Mouse (Mus musculus) liver, embryonic 11.5 days (tissue): ENCODE measurements around the gene Sulf2. TPM values are rescaled to one million over a fixed set of nuclear protein-coding genes. Genes with fewer than 3 reads are reported as not detected.

Experiments used
- ATAC-seq: fragments of 200-750 bp; cut with Nextera tagmentation; replicated peaks from 2 replicates; pipeline ENCODE4 v1.8.0; 2017; ENCODE audit warnings: moderate number of reproducible peaks, mild to moderate bottlenecking, moderate TSS enrichment, moderate library complexity; ENCODE audit not compliant: low FRiP score
- DNase-seq: peaks from one replicate; pipeline ENCODE4 v3.0.0-alpha.2; 2017; ENCODE audit warnings: low spot score
- H3K27ac ChIP-seq: fragments of 300-500 bp; sonication (generic); 2 replicates; pipeline ENCODE4 v1.5.1; 2014; ENCODE audit warnings: mild to moderate bottlenecking, low read depth, low read length, control low read depth
- H3K27me3 ChIP-seq: fragments of 300-500 bp; sonication (generic); replicated peaks from 2 replicates; pipeline ENCODE4 v1.6.1; 2014; ENCODE audit warnings: low read length, mixed read lengths; ENCODE audit not compliant: control insufficient read depth, insufficient read depth
- H3K36me3 ChIP-seq: fragments of 300-500 bp; sonication (generic); 2 replicates; pipeline ENCODE4 v1.6.1; 2014; ENCODE audit warnings: mild to moderate bottlenecking, low read length, moderate library complexity, mixed read lengths; ENCODE audit not compliant: control insufficient read depth, insufficient read depth
- H3K4me1 ChIP-seq: fragments of 300-500 bp; sonication (generic); replicated peaks from 2 replicates; pipeline ENCODE4 v1.6.1; 2014; ENCODE audit warnings: low read length, mixed read lengths; ENCODE audit not compliant: control insufficient read depth, insufficient read depth
- H3K4me2 ChIP-seq: fragments of 300-500 bp; sonication (generic); 2 replicates; pipeline ENCODE4 v1.6.1; 2014; ENCODE audit warnings: mild to moderate bottlenecking, control low read depth, moderate library complexity
- H3K4me3 ChIP-seq: fragments of 300-500 bp; sonication (generic); 2 replicates; pipeline ENCODE4 v1.5.1; 2014; ENCODE audit warnings: low read depth, low read length, control low read depth
- H3K9ac ChIP-seq: fragments of 300-500 bp; sonication (generic); 2 replicates; pipeline ENCODE4 v1.6.1; 2014; ENCODE audit warnings: low read depth, low read length, control low read depth
- H3K9me3 ChIP-seq: fragments of 300-500 bp; sonication (generic); 2 replicates; pipeline ENCODE4 v1.6.1; 2016; ENCODE audit warnings: low read length, inconsistent platforms, mixed read lengths; ENCODE audit not compliant: control insufficient read depth
- WGBS: fragments of 180-500 bp; shearing (Covaris S2); extraction: QIAGEN DNeasy Blood & Tissue Kit; methylation state at CpG from one replicate; pipeline ENCODE4 v1.1.7; 2014; 5-methylcytosine and 5-hydroxymethylcytosine counted together
- polyA plus RNA-seq: library from polyadenylated mRNA; unstranded; fragments of >200 nt; fragmentation: Nextera tagmentation; extraction: Ambion mirVana; gene quantifications from 2 replicates; pipeline ENCODE4 v1.2.1, GENCODE M21; 2014

Sulf2 gene
- polyA plus RNA-seq, 1 experiment from 2014 or later: 30.3 TPM

GRCm38 (mm10) chr2:166180744-166181508, 25.5 kb upstream of the Sulf2 start:
- Histone ChIP-seq H3K4me3 (no peak overlapping the region), H3K4me2 (no peak overlapping the region), H3K27ac (0 out of 2 replicates have a peak overlapping the region, but pooled peaks have one; percentile 6), H3K9ac (no peak overlapping the region), H3K27me3 (no peaks in the 10 kb centered on the region), H3K4me1 (peaks cover 4% of the 10 kb centered on the region), H3K36me3 (no peaks in the 10 kb centered on the region), H3K9me3 (no peaks in the 10 kb centered on the region)
- DNase-seq: no peak
- ATAC-seq: no peak
- WGBS: 49% methylated on average over 11 of the region's 11 CpGs

GRCm38 (mm10) chr2:166180136-166180649, 24.7 kb upstream of the Sulf2 start:
- 47% methylated on average over 5 of the region's 5 CpGs for WGBS
- Histone ChIP-seq H3K9ac (no peak overlapping the region), H3K4me2 (no peak overlapping the region), H3K4me1 (peaks cover 4% of the 10 kb centered on the region), H3K27me3 (no peaks in the 10 kb centered on the region), H3K9me3 (no peaks in the 10 kb centered on the region), H3K4me3 (no peak overlapping the region), H3K27ac (peak overlapping the region; percentile 30; the same call in 1 of the 2 replicates), H3K36me3 (no peaks in the 10 kb centered on the region)
- DNase-seq (no peak), ATAC-seq (no peak)

- Histone ChIP-seq H3K9me3 (no peaks in the 10 kb centered on the region), H3K27ac (peak overlapping the region; percentile 30; the same call in 1 of the 2 replicates), H3K4me2 (no peak overlapping the region), H3K4me1 (peaks cover 4% of the 10 kb centered on the region), H3K36me3 (no peaks in the 10 kb centered on the region), H3K27me3 (no peaks in the 10 kb centered on the region), H3K4me3 (no peak overlapping the region), H3K9ac (no peak overlapping the region)
- DNase-seq (no peak), ATAC-seq (no peak)
- WGBS: 67% methylated on average over 4 of the region's 4 CpGs
These were observed 24.1 kb upstream of the Sulf2 start for GRCm38 (mm10) chr2:166179457-166180101.

- H3K27me3 ChIP-seq: no peaks in the 10 kb centered on the region; the same call in 1 of the 2 replicates
- H3K9me3 ChIP-seq: no peaks in the 10 kb centered on the region
- no peak for DNase-seq
- H3K27ac ChIP-seq: no peak overlapping the region
- H3K4me2 ChIP-seq: no peak overlapping the region
- 47% methylated on average over 8 of the region's 8 CpGs for WGBS
- ATAC-seq: no peak
- no peaks in the 10 kb centered on the region for H3K36me3 ChIP-seq
- H3K4me3 ChIP-seq: no peak overlapping the region
- H3K4me1 ChIP-seq: peaks cover 6% of the 10 kb centered on the region
- H3K9ac ChIP-seq: no peak overlapping the region
These were observed 20.2 kb upstream of the Sulf2 start for GRCm38 (mm10) chr2:166175552-166176136.

- H3K9ac ChIP-seq: no peak overlapping the region
- peaks cover 6% of the 10 kb centered on the region for H3K4me1 ChIP-seq
- no peaks in the 10 kb centered on the region; the same call in 1 of the 2 replicates for H3K27me3 ChIP-seq
- H3K36me3 ChIP-seq: no peaks in the 10 kb centered on the region
- H3K4me3 ChIP-seq: no peak overlapping the region
- ATAC-seq (no peak), DNase-seq (no peak)
- H3K9me3 ChIP-seq: no peaks in the 10 kb centered on the region
- 25% methylated on average over 3 of the region's 3 CpGs for WGBS
- H3K27ac ChIP-seq: no peak overlapping the region
- no peak overlapping the region for H3K4me2 ChIP-seq
These were observed 19.7 kb upstream of the Sulf2 start for GRCm38 (mm10) chr2:166175145-166175544.

GRCm38 (mm10) chr2:166173169-166173568, 17.7 kb upstream of the Sulf2 start:
- DNase-seq: no peak
- 58% methylated on average over 5 of the region's 5 CpGs for WGBS
- H3K9ac ChIP-seq: no peak overlapping the region
- H3K9me3 ChIP-seq: no peaks in the 10 kb centered on the region
- no peak for ATAC-seq
- peaks cover 3% of the 10 kb centered on the region; the same call in 1 of the 2 replicates for H3K4me1 ChIP-seq
- H3K27me3 ChIP-seq: no peaks in the 10 kb centered on the region; the same call in 1 of the 2 replicates
- H3K4me3 ChIP-seq: no peak overlapping the region
- no peak overlapping the region for H3K4me2 ChIP-seq
- no peak overlapping the region for H3K27ac ChIP-seq
- no peaks in the 10 kb centered on the region for H3K36me3 ChIP-seq

GRCm38 (mm10) chr2:166170173-166170572, 14.7 kb upstream of the Sulf2 start:
- 58% methylated on average over 7 of the region's 7 CpGs for WGBS
- H3K36me3 ChIP-seq: no peaks in the 10 kb centered on the region
- H3K9ac ChIP-seq: no peak overlapping the region
- H3K4me2 ChIP-seq: no peak overlapping the region
- no peak overlapping the region for H3K27ac ChIP-seq
- H3K27me3 ChIP-seq: no peaks in the 10 kb centered on the region; the same call in 1 of the 2 replicates
- H3K4me3 ChIP-seq: no peak overlapping the region
- ATAC-seq (no peak), DNase-seq (no peak)
- no peaks in the 10 kb centered on the region for H3K9me3 ChIP-seq
- H3K4me1 ChIP-seq: peaks cover 3% of the 10 kb centered on the region; the same call in 1 of the 2 replicates

- WGBS: 47% methylated on average over 7 of the region's 7 CpGs
- DNase-seq: no peak
- H3K27me3 ChIP-seq: no peaks in the 10 kb centered on the region; the same call in 1 of the 2 replicates
These were observed 13.4 kb upstream of the Sulf2 start for GRCm38 (mm10) chr2:166168868-166169267.

More at GRCm38 (mm10) chr2:166168868-166169267, 13.4 kb upstream of the Sulf2 start:
- Histone ChIP-seq H3K9me3 (no peaks in the 10 kb centered on the region), H3K27ac (no peak overlapping the region), H3K4me1 (peaks cover 3% of the 10 kb centered on the region; the same call in 1 of the 2 replicates), H3K36me3 (no peaks in the 10 kb centered on the region), H3K4me2 (no peak overlapping the region), H3K9ac (no peak overlapping the region), H3K4me3 (no peak overlapping the region)
- ATAC-seq: no peak
